Mouse (Mus musculus): Measurements from ENCODE around the gene Ptdss2. TPM values are rescaled to one million over a fixed set of nuclear protein-coding genes. Genes with fewer than 3 reads are reported as not detected.

The Ptdss2 gene
- total and polyA plus RNA-seq, 2 experiments from 2014 or later: 19.6 to 90.9 TPM

GRCm38 (mm10) chr7:141088473-141088872, 33.7 kb upstream of the Ptdss2 start:
- Histone ChIP-seq H3K27me3 (ENCODE audit: insufficient read depth, low read length) (peaks cover 28% of the 10 kb centered on the region), H3K4me1 (ENCODE audit: insufficient read depth, low read length) (no peaks in the 10 kb centered on the region), H3K4me2 (ENCODE audit: low read depth, low read length, poor library complexity, severe bottlenecking) (no peak overlapping the region), H3K9me3 (ENCODE audit: low read length) (no peaks in the 10 kb centered on the region), H3K27ac (ENCODE audit: low read depth, low read length) (no peak overlapping the region), H3K36me3 (ENCODE audit: insufficient read depth, low read length) (no peaks in the 10 kb centered on the region), H3K4me3 (ENCODE audit: low read depth, low read length) (no peak overlapping the region), H3K9ac (replicated peaks; ENCODE audit: low read length, poor library complexity, severe bottlenecking) (no peak overlapping the region)
- no peak for TF ChIP-seq CTCF (IDR thresholded peaks at IDR 0.05)
- DNase-seq (ENCODE audit: low spot score): no peak
- no peak for ATAC-seq (ENCODE audit: low FRiP score)
- WGBS: 24% methylated on average over 18 of the region's 18 CpGs

DNA sequence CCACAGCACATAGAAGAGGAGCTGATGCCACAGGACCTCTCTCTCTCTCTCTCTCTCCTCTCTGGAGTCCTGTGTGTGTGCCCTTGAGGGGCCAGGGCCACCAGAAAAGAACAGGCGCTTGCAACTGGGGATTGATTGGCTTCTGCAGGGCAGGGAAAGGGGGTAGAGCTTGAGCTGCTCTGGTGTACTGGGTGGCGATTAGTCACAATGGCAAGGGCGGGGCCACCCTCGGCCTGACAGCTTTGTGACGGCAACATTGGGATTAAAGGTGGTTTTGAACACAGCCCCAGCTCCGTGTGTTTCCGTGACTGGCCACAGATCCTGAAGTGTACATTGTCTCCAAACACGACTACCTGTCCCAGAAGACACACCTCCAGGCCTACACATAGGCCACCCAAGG, 32.0 kb upstream of the Ptdss2 start:
- Histone ChIP-seq H3K36me3 (ENCODE audit: insufficient read depth, low read length) (no peaks in the 10 kb centered on the region), H3K4me3 (ENCODE audit: low read depth, low read length) (no peak overlapping the region), H3K27ac (ENCODE audit: low read depth, low read length) (no peak overlapping the region), H3K9ac (replicated peaks; ENCODE audit: low read length, poor library complexity, severe bottlenecking) (no peak overlapping the region), H3K27me3 (ENCODE audit: insufficient read depth, low read length) (peaks cover 28% of the 10 kb centered on the region), H3K4me2 (ENCODE audit: low read depth, low read length, poor library complexity, severe bottlenecking) (no peak overlapping the region), H3K4me1 (ENCODE audit: insufficient read depth, low read length) (no peaks in the 10 kb centered on the region), H3K9me3 (ENCODE audit: low read length) (no peaks in the 10 kb centered on the region)
- 60% methylated on average over 8 of the region's 8 CpGs for WGBS
- ATAC-seq (ENCODE audit: low FRiP score) (no peak), DNase-seq (ENCODE audit: low spot score) (no peak)
- no peak for TF ChIP-seq CTCF (IDR thresholded peaks at IDR 0.05)

- H3K27me3 ChIP-seq (ENCODE audit: insufficient read depth, low read length): peaks cover 28% of the 10 kb centered on the region
- no peak for ATAC-seq (ENCODE audit: low FRiP score)
- H3K9ac ChIP-seq (replicated peaks; ENCODE audit: low read length, poor library complexity, severe bottlenecking): no peak overlapping the region
- WGBS: 9% methylated on average over 36 of the region's 37 CpGs
- no peaks in the 10 kb centered on the region for H3K9me3 ChIP-seq (ENCODE audit: low read length)
- H3K27ac ChIP-seq (ENCODE audit: low read depth, low read length): no peak overlapping the region
- no peaks in the 10 kb centered on the region for H3K4me1 ChIP-seq (ENCODE audit: insufficient read depth, low read length)
- no peaks in the 10 kb centered on the region for H3K36me3 ChIP-seq (ENCODE audit: insufficient read depth, low read length)
- no peak overlapping the region for H3K4me3 ChIP-seq (ENCODE audit: low read depth, low read length)
- peak; percentile 65 for TF ChIP-seq CTCF (IDR thresholded peaks at IDR 0.05)
- H3K4me2 ChIP-seq (ENCODE audit: low read depth, low read length, poor library complexity, severe bottlenecking): peak overlapping the region; percentile 32
- DNase-seq (ENCODE audit: low spot score): peak; percentile 66
These were observed 30.0 kb upstream of the Ptdss2 start for GRCm38 (mm10) chr7:141092051-141092735.

GRCm38 (mm10) chr7:141093950-141094349, 28.2 kb upstream of the Ptdss2 start:
- H3K9ac ChIP-seq (replicated peaks; ENCODE audit: low read length, poor library complexity, severe bottlenecking): no peak overlapping the region
- H3K36me3 ChIP-seq (ENCODE audit: insufficient read depth, low read length): no peaks in the 10 kb centered on the region
- TF ChIP-seq CTCF (IDR thresholded peaks at IDR 0.05): no peak
- ATAC-seq (ENCODE audit: low FRiP score): no peak
- 90% methylated on average over 6 of the region's 6 CpGs for WGBS
- H3K4me2 ChIP-seq (ENCODE audit: low read depth, low read length, poor library complexity, severe bottlenecking): no peak overlapping the region
- DNase-seq (ENCODE audit: low spot score): no peak
- no peaks in the 10 kb centered on the region for H3K4me1 ChIP-seq (ENCODE audit: insufficient read depth, low read length)
- H3K27ac ChIP-seq (ENCODE audit: low read depth, low read length): no peak overlapping the region
- peaks cover 23% of the 10 kb centered on the region for H3K27me3 ChIP-seq (ENCODE audit: insufficient read depth, low read length)
- no peaks in the 10 kb centered on the region for H3K9me3 ChIP-seq (ENCODE audit: low read length)
- H3K4me3 ChIP-seq (ENCODE audit: low read depth, low read length): no peak overlapping the region

DNA sequence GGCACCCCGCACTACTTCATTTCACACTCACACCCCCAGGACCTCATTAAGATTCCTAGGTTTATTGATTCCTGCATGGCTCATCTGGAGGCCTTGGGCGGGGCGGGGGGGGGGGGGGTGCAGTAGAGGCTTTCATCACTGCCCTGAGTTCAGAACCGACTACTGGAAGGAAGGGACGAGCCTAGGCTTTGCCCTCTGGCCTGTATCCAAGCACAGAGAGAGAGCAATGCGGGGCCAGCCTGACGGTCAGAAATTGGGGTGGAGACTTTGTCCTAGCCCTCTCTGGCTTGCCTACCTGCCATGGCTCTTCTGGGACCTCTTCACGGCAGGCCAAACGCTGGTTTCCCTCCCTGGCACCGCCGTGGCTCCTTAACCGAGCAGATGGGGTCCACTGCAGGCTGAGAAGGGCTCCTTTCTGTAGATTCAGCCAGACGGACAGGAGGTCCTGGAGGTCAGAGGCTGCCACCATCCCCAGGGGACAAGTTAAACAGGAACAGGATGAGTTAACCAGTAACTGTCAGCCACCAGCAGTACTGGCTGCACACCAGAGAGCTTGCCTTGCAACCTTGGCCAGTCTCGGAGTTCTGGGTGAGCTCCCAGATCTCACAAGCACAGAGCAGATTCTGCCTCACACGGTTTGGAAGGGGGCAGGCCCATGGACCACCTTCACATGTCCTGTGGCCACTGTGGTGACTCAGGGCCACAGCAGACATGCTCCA, 27.5 kb upstream of the Ptdss2 start:
- H3K4me3 ChIP-seq (ENCODE audit: low read depth, low read length): no peak overlapping the region

GRCm38 (mm10) chr7:141096021-141096420, 26.2 kb upstream of the Ptdss2 start:
- Histone ChIP-seq H3K9ac (replicated peaks; ENCODE audit: low read length, poor library complexity, severe bottlenecking) (no peak overlapping the region), H3K36me3 (ENCODE audit: insufficient read depth, low read length) (no peaks in the 10 kb centered on the region), H3K4me1 (ENCODE audit: insufficient read depth, low read length) (no peaks in the 10 kb centered on the region), H3K27me3 (ENCODE audit: insufficient read depth, low read length) (peaks cover 23% of the 10 kb centered on the region), H3K9me3 (ENCODE audit: low read length) (no peaks in the 10 kb centered on the region), H3K4me3 (ENCODE audit: low read depth, low read length) (no peak overlapping the region), H3K27ac (ENCODE audit: low read depth, low read length) (no peak overlapping the region), H3K4me2 (ENCODE audit: low read depth, low read length, poor library complexity, severe bottlenecking) (no peak overlapping the region)
- no peak for TF ChIP-seq CTCF (IDR thresholded peaks at IDR 0.05)
- WGBS: 86% methylated on average over 6 of the region's 6 CpGs
- ATAC-seq (ENCODE audit: low FRiP score): no peak
- no peak for DNase-seq (ENCODE audit: low spot score)

More for the DNA sequence above, 27.5 kb upstream of the Ptdss2 start:
- 73% methylated on average over 15 of the region's 15 CpGs for WGBS
- Histone ChIP-seq H3K27me3 (ENCODE audit: insufficient read depth, low read length) (peaks cover 20% of the 10 kb centered on the region), H3K9me3 (ENCODE audit: low read length) (no peaks in the 10 kb centered on the region), H3K27ac (ENCODE audit: low read depth, low read length) (no peak overlapping the region), H3K4me2 (ENCODE audit: low read depth, low read length, poor library complexity, severe bottlenecking) (no peak overlapping the region), H3K36me3 (ENCODE audit: insufficient read depth, low read length) (no peaks in the 10 kb centered on the region), H3K9ac (replicated peaks; ENCODE audit: low read length, poor library complexity, severe bottlenecking) (no peak overlapping the region), H3K4me1 (ENCODE audit: insufficient read depth, low read length) (no peaks in the 10 kb centered on the region)
- ATAC-seq (ENCODE audit: low FRiP score): no peak
- no peak for TF ChIP-seq CTCF (IDR thresholded peaks at IDR 0.05)
- DNase-seq (ENCODE audit: low spot score): no peak

Measured in midbrain, postnatal 0 days (tissue).